Mouse (Mus musculus) cerebellum, adult 2 months (tissue): ENCODE measurements at regions not wholly inside any gene's neighbourhood (a gene's known extent, or its start where the extent isn't known, plus 50 kb on each side); places are given as distances from the start of the nearest gene placed in this dataset.

ENCODE experiments used
- DNase-seq, 2 experiments: peaks; one replicate each; pipeline ENCODE4 v3.0.0; 2021
- H3K27ac ChIP-seq: fragments of 200-500 bp; 2 replicates; pipeline ENCODE4 v1.5.1; 2012; ENCODE audit warnings: low read length, control low read depth, inconsistent platforms; ENCODE audit not compliant: insufficient read depth
- H3K27me3 ChIP-seq: fragments of 200-500 bp; 2 replicates; pipeline ENCODE4 v1.6.1; 2012; ENCODE audit warnings: inconsistent platforms, mild to moderate bottlenecking, low read length, moderate library complexity; ENCODE audit not compliant: control insufficient read depth, insufficient read depth
- H3K4me1 ChIP-seq: fragments of 200-500 bp; 2 replicates; pipeline ENCODE4 v1.6.1; 2011; ENCODE audit warnings: low read length; ENCODE audit not compliant: control insufficient read depth, insufficient read depth
- H3K4me3 ChIP-seq: fragments of 200-500 bp; replicated peaks from 2 replicates; pipeline ENCODE3; 2011; ENCODE audit warnings: mild to moderate bottlenecking, low read depth, low read length, control low read depth; ENCODE audit not compliant: insufficient read depth
- CTCF ChIP-seq: fragments of 200-500 bp; IDR thresholded peaks from 2 replicates; pipeline ENCODE4 v1.5.1; 2011; ENCODE audit warnings: low read depth, mild to moderate bottlenecking, control low read depth, low read length, moderate library complexity, borderline replicate concordance; ENCODE audit not compliant: insufficient read depth
- POLR2A ChIP-seq: fragments of 200-500 bp; IDR thresholded peaks from 2 replicates; pipeline ENCODE4 v1.6.1; 2011; ENCODE audit warnings: low read length, control low read depth, borderline replicate concordance; ENCODE audit not compliant: insufficient read depth
- WGBS: fragments of 180-500 bp; shearing (Covaris S2); methylation state at CpG from one replicate; pipeline ENCODE4 v1.1.7; 2018; 5-methylcytosine and 5-hydroxymethylcytosine counted together

DNA sequence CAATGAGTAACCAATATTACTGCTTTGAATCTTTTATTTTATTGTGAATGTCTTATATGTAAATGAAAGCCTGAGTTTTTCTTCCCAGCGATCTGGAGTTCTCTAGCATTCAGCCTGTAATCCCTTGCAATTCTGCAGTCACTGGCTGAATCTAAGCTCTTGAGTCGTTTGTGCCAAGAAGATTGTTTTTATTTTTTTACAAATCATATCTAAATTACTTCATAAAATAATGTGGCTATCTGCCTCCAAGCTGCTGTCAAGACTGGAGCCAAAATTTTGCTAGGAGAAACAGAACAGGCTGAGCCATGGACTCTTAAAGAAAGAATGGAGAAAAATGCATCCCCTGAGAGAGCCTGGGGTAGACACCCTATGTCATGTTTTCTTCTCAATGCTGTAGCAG, 455.4 kb upstream of the Gm26657 start:
- WGBS = 43% methylated on average over 2 of the region's 2 CpGs
- DNase-seq = no peak
- TF ChIP-seq CTCF (no peak), POLR2A (no peak)
- Histone ChIP-seq H3K4me1 (no peaks in the 10 kb centered on the region), H3K4me3 (no peak overlapping the region), H3K27me3 (no peaks in the 10 kb centered on the region), H3K27ac (no peak overlapping the region)

DNA sequence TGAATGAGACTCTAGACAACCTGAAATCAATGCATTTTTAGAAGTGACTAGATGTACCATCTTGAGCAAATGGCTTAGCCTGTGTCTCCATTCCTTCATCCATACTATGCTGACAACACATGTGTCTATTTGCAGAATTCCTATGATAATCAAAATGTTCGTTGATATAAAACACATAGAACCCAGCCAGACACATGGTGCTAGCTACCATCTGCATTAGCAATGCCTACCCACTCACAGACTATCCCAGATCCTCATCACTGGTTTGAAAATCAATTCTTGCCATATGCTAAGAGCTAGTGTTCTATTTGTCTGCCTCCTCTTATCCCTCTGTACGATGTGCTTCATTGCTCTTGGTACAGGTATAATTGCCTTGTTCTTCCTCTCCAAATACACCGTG, 464.0 kb upstream of the Gm26657 start:
- H3K4me3 ChIP-seq = no peak overlapping the region
- H3K4me1 ChIP-seq = no peaks in the 10 kb centered on the region
- 90% methylated on average over 3 of the region's 3 CpGs for WGBS
- no peak for TF ChIP-seq CTCF
- TF ChIP-seq POLR2A = no peak
- no peaks in the 10 kb centered on the region for H3K27me3 ChIP-seq
- DNase-seq = no peak
- no peak overlapping the region for H3K27ac ChIP-seq

DNA sequence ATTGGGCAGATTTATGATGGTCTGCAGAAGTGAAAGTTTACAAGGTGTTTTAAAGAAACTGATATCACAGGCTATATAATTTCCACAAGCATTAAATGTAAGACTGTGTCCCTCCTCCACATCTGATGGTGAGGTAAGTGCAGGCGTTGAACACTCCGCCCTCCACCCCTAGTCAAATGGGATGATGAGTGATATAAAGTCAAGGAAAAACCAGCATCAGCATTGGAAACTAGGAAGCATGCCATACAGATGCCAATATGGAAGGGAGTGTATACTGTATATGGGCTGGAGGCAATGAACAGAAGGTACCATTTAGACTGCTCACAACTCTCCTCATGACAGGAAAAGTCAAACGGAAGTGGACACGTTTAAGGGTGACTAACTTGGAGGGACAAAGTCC, 468.5 kb upstream of the Gm26657 start:
- Histone ChIP-seq H3K27me3 (no peaks in the 10 kb centered on the region), H3K27ac (no peak overlapping the region), H3K4me3 (no peak overlapping the region), H3K4me1 (no peaks in the 10 kb centered on the region)
- DNase-seq = no peak
- WGBS = 93% methylated on average over 4 of the region's 4 CpGs
- no peak for TF ChIP-seq CTCF
- TF ChIP-seq POLR2A = no peak

DNA sequence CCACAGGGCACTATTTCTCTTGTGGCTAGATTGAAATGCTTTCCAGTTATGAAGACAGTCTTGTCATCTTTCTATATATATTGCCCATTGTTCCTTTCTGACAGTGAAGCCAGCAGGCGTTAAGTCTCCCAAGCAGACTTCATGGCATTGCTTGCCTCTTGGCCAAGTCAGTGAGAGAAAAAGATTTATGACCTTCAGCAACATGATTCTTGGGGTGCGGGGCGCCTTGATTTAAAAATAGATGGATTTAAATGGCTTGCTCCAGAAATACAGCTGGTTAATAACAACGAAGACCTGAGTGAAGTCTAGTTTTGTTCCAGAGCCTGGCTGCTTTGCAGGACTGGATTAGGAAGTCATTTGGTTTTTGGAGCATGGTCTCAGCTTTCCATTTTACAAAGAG, 475.2 kb upstream of the Gm26657 start:
- Histone ChIP-seq H3K27me3 (no peaks in the 10 kb centered on the region), H3K4me1 (no peaks in the 10 kb centered on the region), H3K4me3 (no peak overlapping the region), H3K27ac (no peak overlapping the region)
- WGBS = 83% methylated on average over 4 of the region's 4 CpGs
- DNase-seq = no peak
- TF ChIP-seq POLR2A (no peak), CTCF (no peak)

DNA sequence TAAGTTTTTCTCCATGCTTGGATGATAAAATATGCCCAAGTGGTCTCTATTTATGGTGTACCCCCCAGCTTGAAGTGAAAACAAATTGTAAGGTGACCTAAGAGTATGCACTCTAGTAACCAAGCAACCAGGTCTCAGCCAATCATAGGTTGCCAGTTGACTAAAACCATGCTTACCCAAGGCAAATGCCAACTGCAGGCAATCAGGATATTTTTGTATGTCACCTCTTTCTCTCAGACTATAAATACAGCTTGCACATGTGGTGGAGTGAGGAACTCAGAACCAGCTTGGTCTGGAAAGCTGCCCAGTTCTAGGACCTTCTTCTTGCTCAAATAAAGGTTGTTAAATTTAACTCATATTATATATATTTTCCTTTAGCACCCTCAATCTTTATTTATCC, 476.0 kb upstream of the Gm26657 start:
- Histone ChIP-seq H3K4me1 (no peaks in the 10 kb centered on the region), H3K4me3 (no peak overlapping the region), H3K27ac (no peak overlapping the region), H3K27me3 (no peaks in the 10 kb centered on the region)
- TF ChIP-seq POLR2A (no peak), CTCF (no peak)
- no peak for DNase-seq

DNA sequence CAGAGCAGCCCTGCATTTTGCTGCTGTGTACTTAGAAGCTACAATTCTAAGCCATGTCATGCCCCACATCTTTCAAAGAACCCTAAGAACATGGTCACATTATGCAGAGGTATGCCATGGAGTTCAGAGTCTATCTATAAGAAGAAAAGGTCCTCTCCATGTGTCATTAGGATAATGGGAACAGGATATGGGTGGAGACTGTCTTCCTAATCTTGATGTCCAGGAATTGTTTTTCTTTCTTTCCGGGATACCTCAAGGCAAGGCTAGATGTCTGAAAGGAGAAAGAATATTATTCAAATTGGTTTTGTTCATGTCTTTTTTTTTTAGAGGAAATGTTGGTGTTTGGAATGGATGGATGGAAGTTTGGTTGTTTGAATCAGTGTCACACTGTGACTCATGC, 477.3 kb upstream of the Gm26657 start:
- DNase-seq = no peak
- Histone ChIP-seq H3K4me1 (no peaks in the 10 kb centered on the region), H3K4me3 (no peak overlapping the region), H3K27me3 (no peaks in the 10 kb centered on the region), H3K27ac (no peak overlapping the region)
- TF ChIP-seq POLR2A (no peak), CTCF (no peak)
- 88% methylated on average over 1 of the region's 1 CpGs for WGBS

DNA sequence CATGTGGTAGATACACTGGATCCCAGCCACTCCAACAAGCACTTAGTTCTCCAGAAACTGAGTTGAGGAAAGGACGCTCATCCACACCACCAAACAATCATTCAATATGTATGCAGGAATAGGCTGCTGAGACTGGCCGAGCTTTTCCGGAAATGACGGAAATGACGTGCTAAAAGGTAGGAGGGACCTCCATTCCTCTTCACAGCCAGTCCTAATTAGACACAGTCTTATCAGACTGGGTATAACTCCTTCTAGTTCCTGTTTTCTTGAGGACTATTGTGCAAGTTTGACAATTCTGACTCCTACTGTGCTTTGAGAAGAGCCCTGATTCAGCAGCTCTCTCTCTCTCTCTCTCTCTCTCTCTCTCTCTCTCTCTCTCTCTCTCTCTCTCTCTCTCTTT, 477.9 kb upstream of the Gm26657 start:
- no peak overlapping the region for H3K4me3 ChIP-seq
- 90% methylated on average over 5 of the region's 5 CpGs for WGBS
- no peaks in the 10 kb centered on the region for H3K4me1 ChIP-seq
- TF ChIP-seq CTCF = no peak
- no peak for TF ChIP-seq POLR2A
- no peak for DNase-seq
- no peak overlapping the region for H3K27ac ChIP-seq
- no peaks in the 10 kb centered on the region for H3K27me3 ChIP-seq

DNA sequence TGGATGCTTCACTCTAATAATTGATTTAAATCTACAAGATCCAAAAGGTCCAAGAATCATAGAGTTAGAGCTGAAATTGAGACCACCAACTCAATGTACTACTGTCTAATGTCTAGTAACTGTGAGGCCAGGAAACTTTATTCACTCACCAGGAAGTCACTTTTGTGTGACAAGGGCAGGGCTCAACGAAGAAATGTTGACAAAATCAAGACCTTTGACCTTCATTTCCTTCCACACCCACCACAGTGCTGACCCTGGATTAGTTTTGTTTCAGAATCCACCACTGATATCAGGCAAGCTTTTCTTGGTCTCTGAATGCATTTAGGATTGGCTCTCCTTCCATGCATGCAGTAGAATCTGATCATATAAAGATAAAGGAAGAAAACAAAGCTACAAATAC, 487.5 kb upstream of the Gm26657 start:
- H3K27ac ChIP-seq = no peak overlapping the region
- WGBS = 35% methylated on average over 1 of the region's 1 CpGs
- TF ChIP-seq POLR2A (no peak), CTCF (no peak)
- H3K4me1 ChIP-seq = no peaks in the 10 kb centered on the region
- H3K4me3 ChIP-seq = no peak overlapping the region
- no peak for DNase-seq
- no peaks in the 10 kb centered on the region for H3K27me3 ChIP-seq
